9 mouse cellular contexts compared by ENCODE assay signal in genomic region chr1:81287088-81287487, GRCm38 (mm10).
A peak's percentile ranks its signal among the peaks of the same experiment; 100 is the strongest.
DNase-seq lines count a peak whose midpoint lies in the region; ATAC-seq and TF ChIP-seq lines count a peak whose summit lies in the region.
"Had no signal": no experiment of that assay in that cellular context is flagged by ENCODE, and none has a peak within 500 bp of the region (broad histone marks: within the 10 kb centered on the region; RNA-seq: fewer than 3 reads in every experiment).

No protein-coding gene starts in this region.

- peak; percentile 79 for DNase-seq in lung, embryonic 14.5 days
- no peak for DNase-seq in lung, adult 18-20 months
- DNase-seq in brain, embryonic 18.5 days (ENCODE audit: low read depth, low spot score): peak; percentile 42
- no peak for DNase-seq in ovary, postnatal 36 days (ENCODE audit: low spot score)
- DNase-seq in spleen, postnatal 4 days (ENCODE audit: low spot score in 2 of 2): no peak

- H3K4me2 ChIP-seq in lung, embryonic 14.5 days: no peak overlapping the region
- H3K4me2 ChIP-seq in embryonic facial prominence, embryonic 12.5 days (replicated peaks): no peak overlapping the region
- no peak overlapping the region for H3K4me2 ChIP-seq in kidney, embryonic 15.5 days
- H3K4me2 ChIP-seq in neural tube, embryonic 13.5 days: no peak overlapping the region
- H3K4me2 ChIP-seq: heart, embryonic 13.5 days had no signal

- peak; percentile 66; the same call in 1 of the 2 replicates for ATAC-seq in lung, embryonic 14.5 days (ENCODE audit: insufficient read depth)
- peak; percentile 52; the same call in 1 of the 2 replicates for ATAC-seq in embryonic facial prominence, embryonic 12.5 days (ENCODE audit: insufficient number of reproducible peaks, insufficient read depth, low FRiP score, low TSS enrichment)
- peak; percentile 43; the same call in 1 of the 2 replicates for ATAC-seq in kidney, embryonic 15.5 days (replicated peaks; ENCODE audit: low FRiP score)
- ATAC-seq in neural tube, embryonic 13.5 days (ENCODE audit: low read depth): peak; percentile 92

- TF ChIP-seq CTCF in lung, embryonic 14.5 days (IDR thresholded peaks at IDR 0.05; ENCODE audit: low read depth): peak; percentile 75

- H3K27me3 ChIP-seq in lung, embryonic 14.5 days (ENCODE audit: insufficient read depth, low read length): no peaks in the 10 kb centered on the region
- no peaks in the 10 kb centered on the region for H3K27me3 ChIP-seq in embryonic facial prominence, embryonic 12.5 days
- no peaks in the 10 kb centered on the region for H3K27me3 ChIP-seq in kidney, embryonic 15.5 days
- no peaks in the 10 kb centered on the region for H3K27me3 ChIP-seq in neural tube, embryonic 13.5 days
- H3K27me3 ChIP-seq: heart, embryonic 13.5 days had no signal

- H3K4me1 ChIP-seq in lung, embryonic 14.5 days (ENCODE audit: insufficient read depth): no peaks in the 10 kb centered on the region
- H3K4me1 ChIP-seq in embryonic facial prominence, embryonic 12.5 days: no peaks in the 10 kb centered on the region
- H3K4me1 ChIP-seq in kidney, embryonic 15.5 days: no peaks in the 10 kb centered on the region
- H3K4me1 ChIP-seq in neural tube, embryonic 13.5 days (replicated peaks): no peaks in the 10 kb centered on the region; the same call in 1 of the 2 replicates
- H3K4me1 ChIP-seq: heart, embryonic 13.5 days had no signal

- no peaks in the 10 kb centered on the region for H3K9me3 ChIP-seq in lung, embryonic 14.5 days (ENCODE audit: low read depth, low read length)
- H3K9me3 ChIP-seq in embryonic facial prominence, embryonic 12.5 days: no peaks in the 10 kb centered on the region
- H3K9me3 ChIP-seq in kidney, embryonic 15.5 days (replicated peaks): no peaks in the 10 kb centered on the region
- H3K9me3 ChIP-seq in neural tube, embryonic 13.5 days: no peaks in the 10 kb centered on the region
- H3K9me3 ChIP-seq: heart, embryonic 13.5 days had no signal

- no peaks in the 10 kb centered on the region for H3K36me3 ChIP-seq in lung, embryonic 14.5 days (ENCODE audit: insufficient read depth)
- H3K36me3 ChIP-seq in embryonic facial prominence, embryonic 12.5 days: no peaks in the 10 kb centered on the region
- no peaks in the 10 kb centered on the region for H3K36me3 ChIP-seq in kidney, embryonic 15.5 days
- H3K36me3 ChIP-seq in neural tube, embryonic 13.5 days: no peaks in the 10 kb centered on the region
- H3K36me3 ChIP-seq: heart, embryonic 13.5 days had no signal

- no peak overlapping the region for H3K9ac ChIP-seq in lung, embryonic 14.5 days
- no peak overlapping the region for H3K9ac ChIP-seq in embryonic facial prominence, embryonic 12.5 days
- H3K9ac ChIP-seq in kidney, embryonic 15.5 days: no peak overlapping the region
- H3K9ac ChIP-seq in neural tube, embryonic 13.5 days: no peak overlapping the region
- H3K9ac ChIP-seq: heart, embryonic 13.5 days had no signal

- no peak overlapping the region for H3K27ac ChIP-seq in lung, embryonic 14.5 days (ENCODE audit: low read depth)
- no peak overlapping the region for H3K27ac ChIP-seq in embryonic facial prominence, embryonic 12.5 days
- H3K27ac ChIP-seq in kidney, embryonic 15.5 days: no peak overlapping the region
- H3K27ac ChIP-seq in neural tube, embryonic 13.5 days (replicated peaks): no peak overlapping the region
- H3K27ac ChIP-seq: heart, embryonic 13.5 days had no signal

- no peak overlapping the region for H3K4me3 ChIP-seq in lung, embryonic 14.5 days (ENCODE audit: low read depth, low read length)
- H3K4me3 ChIP-seq in embryonic facial prominence, embryonic 12.5 days: no peak overlapping the region
- no peak overlapping the region for H3K4me3 ChIP-seq in kidney, embryonic 15.5 days (replicated peaks)
- no peak overlapping the region for H3K4me3 ChIP-seq in neural tube, embryonic 13.5 days
- H3K4me3 ChIP-seq: heart, embryonic 13.5 days had no signal

Comparison
In these comparisons a context has a peak if more than half of its experiments do, and no peak if none do; other contexts are left out.
1. DNase-seq: peak in lung, embryonic 14.5 days (single experiment) and brain, embryonic 18.5 days (single experiment); none in lung, adult 18-20 months (0 of 2), ovary, postnatal 36 days (single experiment) and spleen, postnatal 4 days (0 of 2).
2. Peak in every context shown above with its lines, with median percentiles within 50 percentile points of each other: ATAC-seq.